Mouse (Mus musculus): ENCODE data around the gene Ankmy1.

Ankmy1 gene

GRCm38 (mm10) chr1:92830626-92831187, 72.0 kb downstream of the Ankmy1 start:
- DNase-seq (ENCODE audit: low spot score in 2 of 2), result no peak

- DNase-seq (ENCODE audit: low spot score in 2 of 2), result no peak
Measured at GRCm38 (mm10) chr1:92815756-92816294, 86.9 kb downstream of the Ankmy1 start.

GRCm38 (mm10) chr1:92815100-92815499, 87.6 kb downstream of the Ankmy1 start:
- DNase-seq (ENCODE audit: low spot score in 2 of 2), result no peak

- DNase-seq (ENCODE audit: low spot score in 2 of 2), result no peak
Measured at GRCm38 (mm10) chr1:92814319-92814718, 88.4 kb downstream of the Ankmy1 start.

All from left cerebral cortex, adult 9 months (tissue).